Mouse (Mus musculus) stomach, postnatal 0 days (tissue): ENCODE data around the gene Phrf1. TPM values are rescaled to one million over a fixed set of nuclear protein-coding genes. Genes with fewer than 3 reads are reported as not detected.
"Not testable (repeated sequence)": the region's sequence is repeated elsewhere in the genome, so short reads cannot be mapped to it uniquely, and the experiment has no call there.

ENCODE experiments used
- ATAC-seq: fragments of 200-750 bp; cut with Nextera tagmentation; 2 replicates; pipeline ENCODE4 v1.8.0; 2017; ENCODE audit not compliant: low FRiP score, low TSS enrichment
- DNase-seq: peaks from one replicate; pipeline ENCODE4 v3.0.0-alpha.2; 2016; ENCODE audit warnings: low spot score
- H3K27ac ChIP-seq: fragments of 300-500 bp; sonication (generic); replicated peaks from 2 replicates; pipeline ENCODE4 v1.5.1; 2014; ENCODE audit warnings: mild to moderate bottlenecking, control low read depth
- H3K27me3 ChIP-seq: fragments of 300-500 bp; sonication (generic); 2 replicates; pipeline ENCODE4 v1.6.1; 2014; ENCODE audit warnings: low read length; ENCODE audit not compliant: control insufficient read depth, insufficient read depth
- H3K36me3 ChIP-seq: fragments of 300-500 bp; sonication (generic); 2 replicates; pipeline ENCODE4 v1.6.1; 2014; ENCODE audit warnings: low read length, mixed read lengths; ENCODE audit not compliant: control insufficient read depth, insufficient read depth
- H3K4me1 ChIP-seq: fragments of 300-500 bp; sonication (generic); replicated peaks from 2 replicates; pipeline ENCODE4 v1.6.1; 2014; ENCODE audit warnings: antibody characterized with exemption; ENCODE audit not compliant: control insufficient read depth, insufficient read depth
- H3K4me2 ChIP-seq: fragments of 300-500 bp; sonication (generic); replicated peaks from 2 replicates; pipeline ENCODE4 v1.6.1; 2014; ENCODE audit warnings: low read depth, mild to moderate bottlenecking, control low read depth, moderate library complexity
- H3K4me3 ChIP-seq: fragments of 300-500 bp; sonication (generic); 2 replicates; pipeline ENCODE4 v1.5.1; 2014; ENCODE audit warnings: low read depth, low read length, control low read depth
- H3K9ac ChIP-seq: fragments of 300-500 bp; sonication (generic); 2 replicates; pipeline ENCODE4 v1.6.1; 2014; ENCODE audit warnings: mild to moderate bottlenecking, low read length, control low read depth, mixed read lengths
- H3K9me3 ChIP-seq: fragments of 300-500 bp; sonication (generic); 2 replicates; pipeline ENCODE4 v1.6.1; 2016; ENCODE audit warnings: low read length; ENCODE audit not compliant: control insufficient read depth
- CTCF ChIP-seq: IDR thresholded peaks from 2 replicates; pipeline ENCODE4 v1.5.1; 2016; ENCODE audit warnings: antibody characterized with exemption, low read depth, mild to moderate bottlenecking, moderate library complexity
- EP300 ChIP-seq: optimal IDR thresholded peaks from 2 replicates; pipeline ENCODE3; 2016; ENCODE audit warnings: antibody characterized with exemption
- WGBS: fragments of 180-500 bp; shearing (Covaris S2); extraction: QIAGEN DNeasy Blood & Tissue Kit; methylation state at CpG from one replicate; pipeline ENCODE4 v1.1.7; 2014; 5-methylcytosine and 5-hydroxymethylcytosine counted together
- polyA plus RNA-seq: library from polyadenylated mRNA; unstranded; fragments of >200 nt; fragmentation: Nextera tagmentation; extraction: Ambion mirVana; gene quantifications from 2 replicates; pipeline ENCODE4 v1.2.1, GENCODE M21; 2015

Phrf1 gene
- polyA plus RNA-seq, 1 experiment from 2014 or later, result 19.1 TPM

DNA sequence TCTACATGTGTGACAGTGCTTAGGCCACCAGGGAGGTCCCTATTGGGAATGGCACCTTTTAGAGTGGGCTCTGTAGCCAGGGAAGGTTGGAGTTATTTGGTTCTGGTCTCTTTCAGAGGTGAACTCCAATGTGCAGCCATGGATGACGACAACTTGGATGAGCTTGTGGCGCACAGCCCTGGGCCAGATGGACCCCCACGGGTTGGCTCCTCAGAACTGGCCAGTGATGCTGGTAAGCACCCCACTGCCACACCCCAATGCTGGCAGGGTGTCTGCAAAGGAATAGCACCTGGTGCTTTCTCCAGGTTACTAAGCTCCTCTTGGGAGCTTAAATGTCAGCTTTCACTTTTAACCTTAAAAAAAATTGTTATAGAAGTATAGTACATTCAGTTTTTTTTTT is 2.5 kb downstream of the Phrf1 start:
- Histone ChIP-seq H3K9me3 (no peaks in the 10 kb centered on the region), H3K4me1 (0 out of 2 replicates have a peak, but pooled peaks cover 4% of the 10 kb centered on the region), H3K27me3 (no peaks in the 10 kb centered on the region), H3K4me2 (no peak overlapping the region), H3K36me3 (peaks cover 23% of the 10 kb centered on the region), H3K9ac (no peak overlapping the region), H3K4me3 (no peak overlapping the region), H3K27ac (no peak overlapping the region)
- ATAC-seq, result no peak
- no peak for DNase-seq
- WGBS, result 90% methylated on average over 3 of the region's 3 CpGs
- no peak for TF ChIP-seq CTCF
- TF ChIP-seq EP300, result no peak

DNA sequence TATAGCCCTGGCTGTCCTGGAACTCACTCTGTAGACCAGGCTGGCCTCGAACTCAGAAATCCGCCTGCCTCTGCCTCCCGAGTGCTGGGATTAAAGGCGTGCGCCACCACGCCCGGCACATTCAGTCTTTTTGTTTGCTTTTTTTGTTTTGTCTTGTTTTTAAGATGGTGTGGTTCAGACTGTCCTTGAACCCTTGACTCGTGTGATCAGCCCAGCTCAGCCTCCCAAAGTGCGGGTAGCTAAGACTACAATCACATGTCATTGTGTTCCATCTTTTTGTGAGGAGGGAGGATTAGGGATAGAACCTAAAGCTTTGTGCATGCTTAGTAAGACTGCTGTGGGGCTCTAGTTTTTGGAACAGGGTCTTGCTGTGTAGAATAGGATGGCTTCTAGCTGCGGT is 3.0 kb downstream of the Phrf1 start:
- 0 out of 2 replicates have a peak, but pooled peaks cover 4% of the 10 kb centered on the region for H3K4me1 ChIP-seq
- no peak overlapping the region for H3K4me3 ChIP-seq
- ATAC-seq, result no peak
- H3K9me3 ChIP-seq, result no peaks in the 10 kb centered on the region
- no peak overlapping the region for H3K4me2 ChIP-seq
- no peak for DNase-seq
- WGBS, result 87% methylated on average over 7 of the region's 10 CpGs
- H3K27ac ChIP-seq, result no peak overlapping the region
- no peaks in the 10 kb centered on the region for H3K27me3 ChIP-seq
- peaks cover 23% of the 10 kb centered on the region for H3K36me3 ChIP-seq
- TF ChIP-seq EP300 (no peak), CTCF (no peak)
- H3K9ac ChIP-seq, result no peak overlapping the region

DNA sequence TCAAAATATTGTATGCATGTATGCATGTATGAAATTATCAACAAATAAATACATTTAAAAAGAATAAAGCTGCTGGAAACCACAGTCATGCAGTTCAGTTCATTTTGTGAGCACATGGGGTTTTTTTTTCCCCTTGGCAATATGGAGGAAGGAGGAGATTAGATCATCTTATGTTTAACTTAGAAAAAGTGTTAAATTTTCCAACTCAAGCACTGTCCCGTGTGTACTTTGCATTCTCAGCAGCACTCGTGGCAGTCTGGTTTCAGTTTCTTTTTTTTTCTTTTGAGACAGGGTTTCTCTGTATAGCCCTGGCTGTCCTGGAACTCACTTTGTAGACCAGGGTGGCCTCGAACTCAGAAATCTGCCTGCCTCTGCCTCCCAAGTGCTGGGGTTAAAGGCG is 21.9 kb downstream of the Phrf1 start:
- not testable (repeated sequence) for H3K9ac ChIP-seq, H3K4me2 ChIP-seq, ATAC-seq, H3K4me3 ChIP-seq, H3K27me3 ChIP-seq, H3K4me1 ChIP-seq, DNase-seq, H3K27ac ChIP-seq, H3K9me3 ChIP-seq
- peaks cover 24% of the 10 kb centered on the region for H3K36me3 ChIP-seq
- WGBS, result 80% methylated on average over 4 of the region's 4 CpGs

DNA sequence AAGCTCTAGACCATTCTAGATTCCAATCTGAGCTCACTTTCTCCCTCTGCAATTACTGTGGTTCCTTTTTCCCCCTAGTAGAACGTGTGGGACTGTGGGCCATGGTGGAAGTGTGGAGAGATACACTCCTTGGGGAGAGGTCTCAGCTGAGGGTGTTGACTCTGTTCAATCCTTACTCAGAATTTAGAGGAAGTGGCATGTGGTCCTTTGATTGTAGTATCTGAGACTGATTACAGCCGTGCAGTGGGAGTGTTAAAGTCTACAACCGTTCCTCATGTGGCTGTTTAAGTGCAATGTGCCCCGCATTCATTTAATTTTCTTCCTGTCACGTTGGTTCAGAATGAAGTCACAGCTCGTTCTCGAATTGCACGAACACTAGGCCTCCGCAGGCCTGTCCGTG is 27.6 kb downstream of the Phrf1 start:
- Histone ChIP-seq H3K36me3 (peaks cover 54% of the 10 kb centered on the region), H3K9ac (no peak overlapping the region), H3K27me3 (no peaks in the 10 kb centered on the region), H3K9me3 (no peaks in the 10 kb centered on the region), H3K4me1 (no peaks in the 10 kb centered on the region), H3K4me3 (no peak overlapping the region), H3K27ac (no peak overlapping the region), H3K4me2 (no peak overlapping the region)
- no peak for ATAC-seq
- WGBS, result 86% methylated on average over 10 of the region's 10 CpGs
- no peak for TF ChIP-seq CTCF
- no peak for TF ChIP-seq EP300
- no peak for DNase-seq

DNA sequence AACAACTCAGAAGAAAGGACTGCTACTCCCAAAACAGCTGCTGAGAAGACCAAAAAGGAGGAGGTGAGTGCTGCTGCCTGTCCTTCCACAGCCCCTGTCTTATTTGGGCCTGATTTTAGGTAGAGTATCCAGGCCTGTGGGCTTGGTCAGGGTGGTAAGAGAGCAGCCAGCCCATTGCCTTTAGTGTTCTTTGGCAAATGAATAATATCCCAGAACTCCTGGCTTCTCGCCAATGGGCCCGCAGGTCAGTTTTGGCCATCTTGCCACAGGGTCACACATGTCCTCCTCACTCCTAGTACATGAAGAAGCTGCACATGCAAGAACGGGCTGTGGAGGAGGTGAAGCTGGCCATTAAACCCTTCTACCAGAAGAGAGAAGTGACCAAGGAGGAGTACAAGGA is 32.9 kb downstream of the Phrf1 start:
- TF ChIP-seq EP300, result no peak
- no peak for TF ChIP-seq CTCF
- Histone ChIP-seq H3K27ac (no peak overlapping the region), H3K36me3 (peaks cover 67% of the 10 kb centered on the region), H3K9me3 (no peaks in the 10 kb centered on the region), H3K4me1 (no peaks in the 10 kb centered on the region), H3K9ac (no peak overlapping the region), H3K4me3 (no peak overlapping the region), H3K4me2 (no peak overlapping the region), H3K27me3 (no peaks in the 10 kb centered on the region)
- no peak for DNase-seq
- no peak for ATAC-seq
- 77% methylated on average over 3 of the region's 3 CpGs for WGBS

DNA sequence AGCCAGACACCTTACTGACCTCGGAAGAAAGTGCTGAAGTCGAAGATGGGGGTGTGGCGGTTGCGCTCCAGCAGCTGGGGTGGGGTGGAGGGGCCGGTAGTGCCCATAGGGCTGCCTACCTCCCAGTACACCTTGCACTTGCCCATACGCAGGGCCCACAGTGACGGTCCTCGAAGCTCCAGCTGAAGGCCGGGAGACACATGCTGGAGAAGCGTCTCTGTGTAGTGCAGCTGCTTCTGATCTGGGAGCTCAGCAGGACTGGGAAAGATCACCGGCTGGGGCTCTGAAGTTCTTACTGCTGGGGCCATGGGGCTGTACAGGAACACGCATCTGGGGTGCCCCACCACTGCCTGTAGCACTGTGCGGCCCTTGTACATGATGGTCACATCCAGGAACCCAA is 35.1 kb downstream of the Phrf1 start:
- Histone ChIP-seq H3K27ac (no peak overlapping the region), H3K9ac (no peak overlapping the region), H3K27me3 (no peaks in the 10 kb centered on the region), H3K9me3 (no peaks in the 10 kb centered on the region), H3K4me1 (no peaks in the 10 kb centered on the region), H3K4me2 (no peak overlapping the region), H3K4me3 (no peak overlapping the region), H3K36me3 (peaks cover 47% of the 10 kb centered on the region)
- 91% methylated on average over 13 of the region's 13 CpGs for WGBS
- TF ChIP-seq CTCF (no peak), EP300 (no peak)
- DNase-seq, result no peak
- no peak for ATAC-seq
